Mouse (Mus musculus): ENCODE data around the gene Limk2.

The Limk2 gene

GRCm38 (mm10) chr11:3370928-3371598 lies 37.9 kb downstream of the Limk2 start:
- peak; percentile 68 for DNase-seq (ENCODE audit: low read depth)

DNA sequence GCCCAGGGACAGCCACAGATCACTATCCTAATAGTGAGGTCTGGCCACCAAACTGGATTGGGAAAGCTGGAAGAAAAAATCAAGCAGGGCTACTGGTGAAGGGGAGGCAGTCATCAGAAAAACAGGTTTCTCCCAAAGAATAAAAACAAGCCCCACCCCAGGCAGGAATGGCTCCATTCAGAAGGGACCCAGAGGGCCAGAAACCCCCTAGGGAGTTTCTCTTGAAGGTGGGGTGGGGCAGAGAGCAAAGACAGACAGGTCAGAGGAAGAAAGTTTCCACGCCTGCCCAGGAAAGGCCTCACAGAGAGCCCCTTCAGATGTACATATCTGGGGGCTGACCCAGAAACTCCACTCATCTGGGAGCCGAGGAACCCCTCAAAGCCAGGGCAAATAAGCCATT lies 38.8 kb downstream of the Limk2 start:
- no peak for DNase-seq (ENCODE audit: low read depth)

GRCm38 (mm10) chr11:3369449-3369848 lies 39.5 kb downstream of the Limk2 start:
- no peak for DNase-seq (ENCODE audit: low read depth)

- no peak for DNase-seq (ENCODE audit: low read depth)
Measured at GRCm38 (mm10) chr11:3368983-3369382, 40.0 kb downstream of the Limk2 start.

DNA sequence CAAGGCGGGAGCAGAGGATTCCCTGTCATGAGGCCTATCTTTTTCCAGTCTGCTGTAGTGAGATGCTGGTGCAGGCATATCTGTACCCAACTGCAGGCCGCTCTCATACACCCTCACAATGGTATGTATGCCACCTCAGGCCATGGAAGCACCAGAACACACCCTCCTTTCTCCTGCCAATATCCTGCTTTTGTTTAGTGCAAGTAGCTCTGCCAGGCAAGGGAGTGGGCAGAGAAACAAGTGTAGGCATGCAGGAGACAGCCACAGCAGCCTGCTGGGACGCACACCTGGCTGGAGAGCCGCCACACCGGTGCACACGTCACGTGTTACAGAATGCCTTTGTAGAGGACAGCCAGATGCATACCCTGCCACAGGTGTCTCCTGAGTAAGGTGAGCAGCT lies 42.6 kb downstream of the Limk2 start:
- DNase-seq (ENCODE audit: low read depth), result no peak

GRCm38 (mm10) chr11:3362854-3363253 lies 46.1 kb downstream of the Limk2 start:
- DNase-seq (ENCODE audit: low read depth), result no peak

GRCm38 (mm10) chr11:3352990-3353585 lies 55.9 kb downstream of the Limk2 start:
- peak; percentile 70 for DNase-seq (ENCODE audit: low read depth)

GRCm38 (mm10) chr11:3352131-3352530 lies 56.9 kb downstream of the Limk2 start:
- no peak for DNase-seq (ENCODE audit: low read depth)

GRCm38 (mm10) chr11:3349343-3349695 lies 59.7 kb downstream of the Limk2 start:
- no peak for DNase-seq (ENCODE audit: low read depth)

DNA sequence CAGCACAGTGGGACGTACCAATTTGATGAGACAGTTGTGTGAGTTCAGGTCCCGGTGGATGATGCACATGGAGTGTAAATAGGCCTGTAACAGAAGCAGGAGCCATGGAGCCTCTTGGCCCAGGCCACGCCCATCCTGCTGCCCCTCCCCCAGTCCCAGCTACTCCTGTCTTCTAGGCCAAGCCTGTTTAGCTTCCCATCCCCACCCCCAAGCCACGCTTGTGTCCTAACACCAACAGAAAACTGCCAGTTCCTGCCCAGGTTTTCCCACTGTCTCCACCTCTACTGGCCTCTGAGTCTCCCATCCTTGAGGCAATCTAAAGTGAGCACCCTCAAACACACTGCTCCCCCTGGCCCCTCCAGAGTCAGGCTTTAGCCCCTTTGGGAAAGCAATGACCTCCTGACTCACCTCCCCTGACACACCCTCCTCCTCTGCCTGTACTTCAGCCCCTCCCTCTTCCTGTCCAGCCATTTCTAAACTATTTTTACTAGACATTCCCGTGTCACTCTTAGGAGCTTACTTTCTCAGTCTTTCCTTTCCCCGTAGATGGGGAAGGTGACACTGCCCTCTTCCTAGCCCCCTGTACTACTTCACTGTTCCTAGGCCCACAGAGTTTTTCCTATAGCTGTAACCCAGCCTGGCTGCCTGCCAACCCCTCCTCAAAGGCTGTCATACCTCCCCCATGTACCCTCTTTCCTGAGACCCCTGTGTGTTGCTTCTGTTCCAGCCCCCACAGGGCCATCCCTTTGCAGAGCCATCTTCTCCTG lies 60.2 kb downstream of the Limk2 start:
- DNase-seq (ENCODE audit: low read depth), result peak; percentile 48

DNA sequence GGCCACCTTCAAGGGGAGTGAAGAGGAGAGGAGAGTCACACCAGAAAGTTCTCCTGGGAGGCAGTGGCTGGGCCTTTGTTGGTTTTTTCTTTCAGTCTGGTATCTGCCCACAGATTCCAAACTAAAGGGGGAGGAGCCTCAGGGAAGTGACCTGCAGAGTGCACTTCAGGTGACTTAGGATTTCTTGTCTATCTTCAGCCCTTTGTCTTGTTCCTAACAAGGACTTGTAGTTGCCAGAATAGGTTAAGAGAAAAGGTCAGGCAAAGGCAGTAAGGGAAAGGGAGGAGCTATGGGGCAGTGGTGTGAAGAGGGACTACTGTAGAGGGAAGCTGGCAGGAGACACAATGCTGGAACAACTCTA lies 61.2 kb downstream of the Limk2 start:
- DNase-seq (ENCODE audit: low read depth), result no peak

DNA sequence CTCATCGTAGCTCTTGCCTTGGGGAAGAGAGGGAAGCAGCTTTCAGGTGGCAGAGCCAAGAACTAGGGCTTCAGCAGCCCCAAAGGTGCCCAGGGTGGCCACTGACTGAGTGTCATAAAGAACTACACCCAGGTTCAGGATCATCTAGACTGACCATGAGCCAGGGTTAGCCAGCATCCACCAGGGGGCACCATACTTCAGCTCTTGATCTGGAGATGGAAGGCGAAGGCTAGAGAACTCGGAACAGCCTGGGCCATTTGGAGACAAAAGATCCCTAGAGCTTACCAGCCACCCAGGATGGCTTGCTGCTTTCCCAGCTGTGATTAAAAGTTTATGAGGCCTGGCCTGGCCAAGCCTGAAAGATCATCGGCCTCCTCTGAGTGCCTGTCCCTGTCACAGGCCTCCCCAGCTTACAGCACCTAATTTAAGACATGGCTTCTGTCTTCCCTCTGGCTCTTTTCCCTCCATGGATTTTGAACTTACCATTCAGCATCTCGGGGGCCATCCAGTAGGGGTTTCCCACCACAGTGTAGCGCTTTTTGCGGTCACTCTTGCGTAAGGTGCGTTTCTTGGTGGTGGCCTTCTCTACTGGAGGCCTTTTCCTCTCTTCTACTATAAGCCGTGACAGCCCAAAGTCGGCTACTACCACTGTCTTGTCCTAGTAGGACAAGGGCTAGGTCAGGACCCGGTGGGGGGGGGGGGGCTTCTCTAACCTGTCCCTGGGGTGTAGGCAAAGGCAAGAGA lies 61.7 kb downstream of the Limk2 start:
- peak; percentile 90 for DNase-seq (ENCODE audit: low read depth)

DNA sequence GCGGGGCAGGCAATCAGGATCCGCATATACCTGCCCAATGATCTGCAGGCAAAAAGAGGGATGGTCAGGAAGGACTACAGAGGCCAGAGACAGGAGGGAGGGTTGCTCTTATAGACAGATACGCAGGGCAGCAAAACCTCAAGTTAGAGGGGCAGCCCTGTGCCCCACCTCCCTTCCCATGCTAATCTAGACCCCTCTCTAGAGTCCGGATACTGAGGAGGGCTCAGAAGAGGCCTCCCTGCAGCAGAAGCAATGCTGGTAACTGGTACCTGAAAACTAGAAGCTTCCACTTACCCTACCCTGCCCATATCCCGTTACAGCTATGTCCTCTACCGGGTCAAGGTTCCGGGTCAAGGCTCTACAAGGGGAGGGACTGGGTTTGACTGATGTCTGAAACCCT lies 62.6 kb downstream of the Limk2 start:
- no peak for DNase-seq (ENCODE audit: low read depth)

DNA sequence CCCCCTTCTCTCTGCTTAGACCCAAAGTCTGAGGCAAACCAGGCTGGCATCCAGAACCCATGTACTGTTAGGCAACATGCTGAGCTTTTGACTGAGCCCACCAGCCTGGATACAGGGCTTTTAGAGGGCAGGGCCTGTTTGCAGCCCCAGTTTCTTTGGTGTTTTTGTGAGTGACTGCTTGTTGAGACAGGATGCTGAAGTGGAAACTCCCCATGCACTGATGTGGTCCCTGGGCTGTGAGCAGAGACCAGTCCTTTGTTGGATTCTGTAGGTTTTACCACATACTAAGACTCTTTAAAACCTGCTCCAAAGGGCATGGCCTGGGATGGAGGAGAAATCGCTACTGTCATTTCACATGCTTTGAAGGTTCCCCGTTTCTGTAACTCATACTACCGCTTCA lies 64.1 kb downstream of the Limk2 start:
- DNase-seq (ENCODE audit: low read depth), result peak; percentile 84

- no peak for DNase-seq (ENCODE audit: low read depth)
Measured at GRCm38 (mm10) chr11:3341476-3341875, 67.5 kb downstream of the Limk2 start.

DNA sequence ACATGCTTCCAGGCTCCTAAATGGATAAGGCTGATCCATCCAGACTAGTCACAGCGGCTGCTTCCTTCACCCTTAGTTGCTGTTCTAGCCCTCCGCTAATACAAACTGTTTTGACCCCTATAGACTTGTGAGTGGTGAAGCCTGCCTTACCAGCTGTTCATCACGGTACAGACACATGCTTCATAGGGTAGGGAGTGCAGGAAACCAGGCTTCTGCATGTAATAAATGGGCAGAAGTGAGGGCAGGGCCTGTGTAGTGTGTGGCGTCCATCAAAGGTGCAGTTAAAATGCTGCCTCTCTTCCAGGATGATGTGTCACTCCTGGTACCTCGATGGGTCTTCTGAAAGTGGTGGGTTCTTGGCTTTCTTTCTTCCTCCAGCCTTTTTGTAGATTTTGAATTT lies 71.0 kb downstream of the Limk2 start:
- no peak for DNase-seq (ENCODE audit: low read depth)

DNA sequence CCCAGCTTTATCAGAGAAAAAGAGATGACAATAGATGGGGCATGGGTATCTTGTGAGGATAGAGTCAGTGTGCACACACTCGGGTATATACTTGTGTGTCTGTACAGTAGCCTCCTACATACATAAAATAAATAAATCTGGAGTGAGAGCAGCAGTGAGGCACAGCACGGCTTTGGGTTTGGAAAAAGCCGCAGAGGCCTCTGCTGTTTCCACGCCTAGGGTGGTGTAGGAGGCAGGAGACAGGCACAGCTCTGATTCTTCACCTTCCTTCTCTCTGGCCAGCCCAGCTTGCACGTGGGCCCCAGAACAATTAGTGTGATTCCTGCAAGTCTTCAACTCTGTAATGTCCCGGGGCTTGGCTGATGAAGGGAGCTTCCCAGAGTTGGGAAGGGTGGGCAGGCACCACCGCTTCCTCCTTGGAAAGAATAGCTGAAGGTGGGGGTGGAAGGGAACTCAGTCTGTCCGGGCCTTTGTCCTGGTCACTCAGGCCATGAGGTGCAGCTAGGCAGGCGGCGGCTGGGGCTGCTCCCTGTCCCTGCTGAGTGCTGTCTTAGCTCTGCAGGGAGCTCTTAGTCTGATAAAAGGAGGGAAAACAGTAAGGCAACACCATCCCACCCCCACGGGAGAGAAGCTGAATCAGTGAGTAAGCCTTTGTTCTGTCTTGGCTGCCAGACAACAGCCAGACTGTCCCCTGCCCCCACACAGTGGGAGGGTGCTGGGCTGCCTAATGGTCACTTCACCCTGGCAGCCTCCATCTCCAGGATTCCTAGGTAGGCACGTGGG lies 71.6 kb downstream of the Limk2 start:
- DNase-seq (ENCODE audit: low read depth), result no peak

GRCm38 (mm10) chr11:3336602-3337001 lies 72.4 kb downstream of the Limk2 start:
- DNase-seq (ENCODE audit: low read depth), result peak; percentile 62

DNA sequence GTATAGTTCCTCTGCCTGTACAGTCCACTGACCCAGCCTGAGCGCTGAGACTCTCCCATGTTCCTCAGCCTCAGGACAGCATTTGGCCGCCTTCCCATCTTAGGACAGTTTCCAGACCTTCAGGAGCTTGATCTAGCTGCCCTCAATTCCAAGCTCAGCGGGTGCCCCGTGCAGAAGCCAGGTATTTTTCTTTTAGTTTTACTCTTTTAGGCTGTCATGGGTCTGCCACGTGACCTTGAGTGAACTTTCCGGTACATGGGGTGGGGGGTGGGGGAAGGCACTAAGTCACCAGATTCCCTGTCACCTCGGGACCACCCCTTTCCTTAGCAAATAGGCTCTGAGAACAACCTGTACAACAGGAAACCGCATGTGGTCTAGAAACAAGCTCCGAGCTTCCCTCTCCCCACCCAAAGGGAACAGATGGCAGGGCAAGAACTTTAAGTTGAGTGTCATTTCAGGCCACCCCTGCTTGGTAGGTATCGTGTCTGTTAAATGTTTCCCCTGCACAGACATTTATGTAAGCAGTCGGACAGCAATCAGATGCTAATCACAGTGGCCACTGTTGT lies 73.3 kb downstream of the Limk2 start:
- DNase-seq (ENCODE audit: low read depth), result peak; percentile 94

DNA sequence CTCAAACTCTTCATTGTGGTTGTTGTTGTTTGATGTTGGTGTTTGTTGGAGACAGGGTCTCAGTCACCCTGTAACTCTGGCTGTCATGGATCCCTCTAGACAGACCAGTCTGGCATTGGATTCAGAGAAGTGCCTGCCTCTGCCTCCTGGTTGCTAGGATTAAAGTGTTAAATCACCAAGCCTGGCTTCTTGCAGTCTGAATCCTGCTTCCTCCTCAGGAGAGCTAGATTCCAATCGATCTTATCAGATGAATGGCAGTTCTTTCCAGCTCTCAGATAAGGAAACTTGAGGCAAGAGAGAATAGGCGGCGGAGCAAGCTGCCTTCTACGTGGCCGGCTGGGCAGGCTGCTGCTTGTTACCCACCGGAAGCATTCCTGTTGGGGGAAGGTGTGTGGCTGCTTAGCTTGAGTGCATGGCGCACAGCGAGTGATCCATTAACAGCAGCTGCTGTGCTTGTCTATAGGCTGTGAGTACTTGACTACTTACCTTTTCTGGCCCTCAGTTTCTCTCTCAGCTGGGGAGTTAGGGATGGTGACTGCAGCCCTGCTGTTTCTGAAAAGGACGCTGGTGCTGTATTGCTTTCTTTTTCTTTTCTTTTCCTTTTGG lies 74.2 kb downstream of the Limk2 start:
- peak; percentile 70 for DNase-seq (ENCODE audit: low read depth)

- DNase-seq (ENCODE audit: low read depth), result peak; percentile 50
Measured at GRCm38 (mm10) chr11:3334141-3334710, 74.8 kb downstream of the Limk2 start.
